Mouse (Mus musculus) cerebellum, adult 2 months (tissue): ENCODE measurements at regions not wholly inside any gene's neighbourhood (a gene's known extent, or its start where the extent isn't known, plus 50 kb on each side); places are given as distances from the start of the nearest gene placed in this dataset.

Source experiments
- CTCF ChIP-seq: fragments of 200-500 bp; IDR thresholded peaks from 2 replicates; pipeline ENCODE4 v1.5.1; 2011; ENCODE audit warnings: low read depth, mild to moderate bottlenecking, control low read depth, low read length, moderate library complexity, borderline replicate concordance; ENCODE audit not compliant: insufficient read depth
- POLR2A ChIP-seq: fragments of 200-500 bp; IDR thresholded peaks from 2 replicates; pipeline ENCODE4 v1.6.1; 2011; ENCODE audit warnings: low read length, control low read depth, borderline replicate concordance; ENCODE audit not compliant: insufficient read depth

DNA sequence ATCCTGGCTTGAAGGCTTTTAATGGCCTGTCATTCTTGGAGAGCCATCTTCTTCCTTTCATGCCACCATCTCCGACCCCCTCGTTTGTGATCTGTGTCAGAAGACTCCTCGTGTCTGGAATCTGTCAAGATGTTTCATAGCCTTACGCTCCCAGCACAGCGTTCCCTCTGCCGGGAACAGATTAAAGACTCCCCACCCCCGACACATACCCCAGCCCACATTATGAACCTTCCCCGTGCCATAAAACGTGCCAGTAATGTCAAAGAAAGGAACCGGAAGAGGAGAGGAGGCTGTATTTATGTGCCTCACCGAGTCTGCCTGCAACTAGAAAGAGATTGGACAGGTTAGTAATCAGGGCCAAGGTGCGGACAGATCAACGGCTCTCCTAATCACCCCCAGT, 101.4 kb upstream of the Rap1b start:
- no peak for TF ChIP-seq CTCF
- TF ChIP-seq POLR2A = no peak
